Mouse (Mus musculus) cerebellum, adult 2 months (tissue): ENCODE results near the gene Tmem14c.

Source experiments
- CTCF ChIP-seq: fragments of 200-500 bp; IDR thresholded peaks from 2 replicates; pipeline ENCODE4 v1.5.1; 2011; ENCODE audit warnings: low read depth, mild to moderate bottlenecking, control low read depth, low read length, moderate library complexity, borderline replicate concordance; ENCODE audit not compliant: insufficient read depth
- POLR2A ChIP-seq: fragments of 200-500 bp; IDR thresholded peaks from 2 replicates; pipeline ENCODE4 v1.6.1; 2011; ENCODE audit warnings: low read length, control low read depth, borderline replicate concordance; ENCODE audit not compliant: insufficient read depth

GRCm38 (mm10) chr13:40994487-40995263 is 21.4 kb upstream of the Tmem14c start:
- TF ChIP-seq CTCF, result no peak
- TF ChIP-seq POLR2A, result no peak
